Mouse (Mus musculus) heart, adult 2 months (tissue): ENCODE results near the gene Shb. TPM values are rescaled to one million over a fixed set of nuclear protein-coding genes. Genes with fewer than 3 reads are reported as not detected.
A peak's percentile ranks its signal among the peaks of the same experiment; 100 is the strongest.

Experiments used
- DNase-seq, 2 experiments: peaks; one replicate each; pipeline ENCODE4 v3.0.0; 2021
- H3K27ac ChIP-seq: fragments of 200-600 bp; 2 replicates; pipeline ENCODE4 v1.8.1; 2022
- H3K27me3 ChIP-seq: fragments of 200-500 bp; 2 replicates; pipeline ENCODE4 v1.6.1; 2012; ENCODE audit warnings: mild to moderate bottlenecking, low read length, inconsistent platforms, mixed read lengths; ENCODE audit not compliant: control insufficient read depth, insufficient read depth
- H3K36me3 ChIP-seq: fragments of 200-500 bp; 2 replicates; pipeline ENCODE4 v1.6.1; 2012; ENCODE audit warnings: low read length, inconsistent platforms; ENCODE audit not compliant: control insufficient read depth, insufficient read depth
- H3K4me1 ChIP-seq: fragments of 200-500 bp; 2 replicates; pipeline ENCODE4 v1.6.1; 2011; ENCODE audit warnings: low read length; ENCODE audit not compliant: control insufficient read depth, insufficient read depth
- H3K4me3 ChIP-seq: fragments of 200-600 bp; 2 replicates; pipeline ENCODE4 v1.8.1; 2022
- H3K79me2 ChIP-seq: fragments of 200-500 bp; replicated peaks from 2 replicates; pipeline ENCODE4 v1.6.1; 2012; ENCODE audit warnings: mild to moderate bottlenecking, inconsistent platforms, low read length, moderate library complexity, mixed read lengths; ENCODE audit not compliant: control insufficient read depth, insufficient read depth
- H3K9ac ChIP-seq: fragments of 200-500 bp; 2 replicates; pipeline ENCODE4 v1.6.1; 2012; ENCODE audit warnings: low read depth, mild to moderate bottlenecking, control low read depth, inconsistent platforms, low read length, mixed read lengths
- CTCF ChIP-seq: fragments of 200-600 bp; IDR thresholded peaks from 2 replicates; pipeline ENCODE4 v1.8.1; 2022; ENCODE audit warnings: antibody characterized with exemption, mild to moderate bottlenecking, moderate library complexity
- EP300 ChIP-seq: fragments of 200-500 bp; IDR thresholded peaks from 2 replicates; pipeline ENCODE4 v1.6.1; 2011; ENCODE audit warnings: low read depth, low read length, control low read depth; ENCODE audit not compliant: insufficient read depth
- POLR2A ChIP-seq: fragments of 200-500 bp; IDR thresholded peaks from 2 replicates; pipeline ENCODE4 v1.6.1; 2011; ENCODE audit warnings: mild to moderate bottlenecking, low read depth, low read length, control low read depth; ENCODE audit not compliant: insufficient read depth
- WGBS: fragments of 180-500 bp; shearing (Covaris S2); methylation state at CpG from one replicate; pipeline ENCODE4 v1.1.7; 2018; 5-methylcytosine and 5-hydroxymethylcytosine counted together
- intact Hi-C: fragments of 180-260 bp; cut with DNase I; formaldehyde crosslinking; loops from one replicate; pipeline ENCODE4 v1.15.1; 2025
- polyA plus RNA-seq: library from polyadenylated mRNA; depleted of rRNA; stranded (reverse); fragments of >200 nt; gene quantifications from 2 replicates; pipeline ENCODE4 v1.2.3, GENCODE M21; 2012
- total RNA-seq, 2 experiments: library from RNA; stranded (reverse); gene quantifications; 2 replicates each; pipeline ENCODE4 v1.2.3; 2021

The Shb gene
- total and polyA plus RNA-seq, 3 experiments = 19.4 to 43.0 (median 27.2) TPM

GRCm38 (mm10) chr4:45505671-45506070 is 26.6 kb downstream of the Shb start:
- H3K79me2 ChIP-seq = peaks cover 2% of the 10 kb centered on the region; the same call in 1 of the 2 replicates
- no peaks in the 10 kb centered on the region for H3K27me3 ChIP-seq
- no peaks in the 10 kb centered on the region for H3K36me3 ChIP-seq
- H3K4me3 ChIP-seq = no peak overlapping the region
- H3K4me1 ChIP-seq = peaks cover 28% of the 10 kb centered on the region
- WGBS = 81% methylated on average over 2 of the region's 2 CpGs
- H3K27ac ChIP-seq = no peak overlapping the region
- TF ChIP-seq CTCF = no peak
- TF ChIP-seq POLR2A = no peak
- no peak for TF ChIP-seq EP300
- intact Hi-C loops = loop anchor here (2.0 kb wide), 1 partner anchor 21 kb away; no protein-coding TSS in a partner anchor
- no peak for DNase-seq
- H3K9ac ChIP-seq = no peak overlapping the region

- no peak overlapping the region for H3K27ac ChIP-seq
- intact Hi-C loops = no loop called here
- TF ChIP-seq POLR2A (no peak), EP300 (no peak), CTCF (no peak)
- H3K4me3 ChIP-seq = no peak overlapping the region
- no peaks in the 10 kb centered on the region for H3K27me3 ChIP-seq
- H3K79me2 ChIP-seq = peaks cover 2% of the 10 kb centered on the region; the same call in 1 of the 2 replicates
- no peak for DNase-seq
- no peak overlapping the region for H3K9ac ChIP-seq
- peaks cover 26% of the 10 kb centered on the region for H3K4me1 ChIP-seq
- 96% methylated on average over 6 of the region's 6 CpGs for WGBS
- H3K36me3 ChIP-seq = no peaks in the 10 kb centered on the region
These were observed 27.1 kb downstream of the Shb start for GRCm38 (mm10) chr4:45505191-45505590.

- H3K27me3 ChIP-seq = no peaks in the 10 kb centered on the region
These were observed 28.5 kb downstream of the Shb start for GRCm38 (mm10) chr4:45503816-45504215.

GRCm38 (mm10) chr4:45503380-45503779 is 28.9 kb downstream of the Shb start:
- Histone ChIP-seq H3K4me3 (no peak overlapping the region), H3K79me2 (peaks cover 2% of the 10 kb centered on the region; the same call in 1 of the 2 replicates), H3K36me3 (no peaks in the 10 kb centered on the region), H3K27ac (no peak overlapping the region), H3K4me1 (peaks cover 22% of the 10 kb centered on the region), H3K9ac (no peak overlapping the region), H3K27me3 (no peaks in the 10 kb centered on the region)
- TF ChIP-seq EP300 (no peak), CTCF (no peak), POLR2A (no peak)
- intact Hi-C loops = no loop called here
- WGBS = 87% methylated on average over 6 of the region's 6 CpGs
- no peak for DNase-seq

More at GRCm38 (mm10) chr4:45503816-45504215, 28.5 kb downstream of the Shb start:
- no peak overlapping the region for H3K27ac ChIP-seq
- H3K4me1 ChIP-seq = peaks cover 23% of the 10 kb centered on the region
- no peak for TF ChIP-seq EP300
- 49% methylated on average over 3 of the region's 3 CpGs for WGBS
- no peak overlapping the region for H3K4me3 ChIP-seq
- no peak overlapping the region for H3K9ac ChIP-seq
- intact Hi-C loops = no loop called here
- H3K36me3 ChIP-seq = no peaks in the 10 kb centered on the region
- DNase-seq = peak in 1 of 2 experiments; percentile 72
- H3K79me2 ChIP-seq = peaks cover 2% of the 10 kb centered on the region; the same call in 1 of the 2 replicates

GRCm38 (mm10) chr4:45502002-45502401 is 30.3 kb downstream of the Shb start:
- TF ChIP-seq CTCF = no peak
- no peak for TF ChIP-seq POLR2A
- TF ChIP-seq EP300 = no peak
- Histone ChIP-seq H3K4me1 (peaks cover 15% of the 10 kb centered on the region), H3K27ac (no peak overlapping the region), H3K79me2 (peaks cover 2% of the 10 kb centered on the region; the same call in 1 of the 2 replicates), H3K4me3 (no peak overlapping the region), H3K36me3 (no peaks in the 10 kb centered on the region), H3K27me3 (no peaks in the 10 kb centered on the region), H3K9ac (no peak overlapping the region)
- no peak for DNase-seq
- intact Hi-C loops = no loop called here
- WGBS = 89% methylated on average over 9 of the region's 9 CpGs

- 53% methylated on average over 8 of the region's 8 CpGs for WGBS
- TF ChIP-seq EP300 = no peak
- TF ChIP-seq CTCF = no peak
- H3K27me3 ChIP-seq = no peaks in the 10 kb centered on the region
- H3K9ac ChIP-seq = no peak overlapping the region
- H3K4me1 ChIP-seq = peaks cover 14% of the 10 kb centered on the region
- H3K4me3 ChIP-seq = no peak overlapping the region
- no peaks in the 10 kb centered on the region for H3K36me3 ChIP-seq
- peaks cover 2% of the 10 kb centered on the region; the same call in 1 of the 2 replicates for H3K79me2 ChIP-seq
- DNase-seq = no peak
- intact Hi-C loops = no loop called here
- H3K27ac ChIP-seq = no peak overlapping the region
These were observed 31.9 kb downstream of the Shb start for GRCm38 (mm10) chr4:45500381-45500780.
